20 mouse cellular contexts compared by ENCODE assay signal in genomic region chr10:10790458-10790857, GRCm38 (mm10).
DNase-seq lines count a peak whose midpoint lies in the region; ATAC-seq and TF ChIP-seq lines count a peak whose summit lies in the region.
"Had no signal": no experiment of that assay in that cellular context is flagged by ENCODE, and none has a peak within 500 bp of the region (broad histone marks: within the 10 kb centered on the region; RNA-seq: fewer than 3 reads in every experiment).

No protein-coding gene starts in this region.

- H3K9ac ChIP-seq in lung, postnatal 0 days (replicated peaks; ENCODE audit: low read depth), result no peak overlapping the region
- H3K9ac ChIP-seq: forebrain, embryonic 13.5 days; forebrain, postnatal 0 days; heart, embryonic 13.5 days; hindbrain, embryonic 15.5 days had no signal

- H3K4me2 ChIP-seq in lung, postnatal 0 days (replicated peaks; ENCODE audit: low read depth, low read length), result no peak overlapping the region
- H3K4me2 ChIP-seq: forebrain, embryonic 13.5 days; heart, embryonic 13.5 days; hindbrain, embryonic 15.5 days had no signal

- no peaks in the 10 kb centered on the region for H3K4me1 ChIP-seq in lung, postnatal 0 days (ENCODE audit: insufficient read depth, low read depth, low read length)
- H3K4me1 ChIP-seq: embryonic facial prominence, embryonic 10.5 days; forebrain, embryonic 13.5 days; heart, embryonic 13.5 days; hindbrain, embryonic 15.5 days had no signal

- no peaks in the 10 kb centered on the region for H3K9me3 ChIP-seq in lung, postnatal 0 days (ENCODE audit: low read length)
- H3K9me3 ChIP-seq: embryonic facial prominence, embryonic 10.5 days; forebrain, embryonic 13.5 days; G1E; heart, embryonic 13.5 days; hindbrain, embryonic 15.5 days had no signal

- WGBS in lung, postnatal 0 days, result 60% methylated on average over 1 of the region's 1 CpGs

- no peak for TF ChIP-seq CTCF in lung, postnatal 0 days (IDR thresholded peaks at IDR 0.05)

- no peak for DNase-seq in cerebellum, postnatal 4 days (ENCODE audit: low spot score in 2 of 2)
- DNase-seq in cerebellum, adult 11-12 months, result peak; percentile 75
- peak; percentile 78 for DNase-seq in cerebellum, adult 9-10 months
- DNase-seq in cerebellum, postnatal 25 days, result peak; percentile 70 to 75
- DNase-seq in ovary, postnatal 36 days (ENCODE audit: low spot score), result no peak
- DNase-seq in lung, postnatal 0 days (ENCODE audit: low spot score), result no peak
- no peak for DNase-seq in embryo, embryonic 10.5 days (ENCODE audit: low spot score)
- DNase-seq: adrenal gland, postnatal 10 days; B cell, adult 2 months; forebrain, postnatal 0 days; gastrocnemius, postnatal 25 days; heart, postnatal 36 days had no signal

- H3K36me3 ChIP-seq in lung, postnatal 0 days (ENCODE audit: insufficient read depth, low read length), result no peaks in the 10 kb centered on the region
- H3K36me3 ChIP-seq: embryonic facial prominence, embryonic 10.5 days; G1E; heart, embryonic 13.5 days; hindbrain, embryonic 15.5 days had no signal

- peak; percentile 52; the same call in 1 of the 2 replicates for ATAC-seq in cerebellum, adult (ENCODE audit: insufficient number of reproducible peaks, low FRiP score, low TSS enrichment)
- ATAC-seq in lung, postnatal 0 days, result no peak
- ATAC-seq: CD4-positive, CD25-positive, alpha-beta regulatory T cell, adult 4 months; forebrain, embryonic 13.5 days; forebrain, postnatal 0 days; intestine, postnatal 0 days had no signal

- H3K27ac ChIP-seq in lung, postnatal 0 days (ENCODE audit: low read length), result no peak overlapping the region
- H3K27ac ChIP-seq: embryonic facial prominence, embryonic 10.5 days; forebrain, embryonic 13.5 days; heart, embryonic 13.5 days; hindbrain, embryonic 15.5 days had no signal

- no peak for TF ChIP-seq EP300 in lung, postnatal 0 days (IDR thresholded peaks at IDR 0.05)

- no peak overlapping the region for H3K4me3 ChIP-seq in lung, postnatal 0 days (ENCODE audit: low read depth, low read length)
- H3K4me3 ChIP-seq: embryonic facial prominence, embryonic 10.5 days; forebrain, embryonic 13.5 days; heart, embryonic 13.5 days; hindbrain, embryonic 15.5 days had no signal

- H3K27me3 ChIP-seq in lung, postnatal 0 days (replicated peaks; ENCODE audit: insufficient read depth, low read length), result no peaks in the 10 kb centered on the region
- H3K27me3 ChIP-seq: forebrain, embryonic 13.5 days; heart, embryonic 13.5 days; hindbrain, embryonic 15.5 days had no signal

Comparison
In these comparisons a context has a peak if more than half of its experiments do, and no peak if none do; other contexts are left out.
1. DNase-seq: peak in cerebellum, adult 11-12 months (single experiment), cerebellum, adult 9-10 months (single experiment) and cerebellum, postnatal 25 days (2 of 2); none in cerebellum, postnatal 4 days (0 of 2), ovary, postnatal 36 days (single experiment), lung, postnatal 0 days (single experiment) and embryo, embryonic 10.5 days (single experiment).